Mouse (Mus musculus) right cerebral cortex, postnatal 36 days (tissue): ENCODE measurements at regions not wholly inside any gene's neighbourhood (a gene's known extent, or its start where the extent isn't known, plus 50 kb on each side); places are given as distances from the start of the nearest gene placed in this dataset.

Source experiments
- DNase-seq, 2 experiments: peaks; one replicate each; pipeline ENCODE4 v3.0.0; 2022; ENCODE audit warnings: low spot score in 2 of 2, mixed read lengths in 1 of 2

DNA sequence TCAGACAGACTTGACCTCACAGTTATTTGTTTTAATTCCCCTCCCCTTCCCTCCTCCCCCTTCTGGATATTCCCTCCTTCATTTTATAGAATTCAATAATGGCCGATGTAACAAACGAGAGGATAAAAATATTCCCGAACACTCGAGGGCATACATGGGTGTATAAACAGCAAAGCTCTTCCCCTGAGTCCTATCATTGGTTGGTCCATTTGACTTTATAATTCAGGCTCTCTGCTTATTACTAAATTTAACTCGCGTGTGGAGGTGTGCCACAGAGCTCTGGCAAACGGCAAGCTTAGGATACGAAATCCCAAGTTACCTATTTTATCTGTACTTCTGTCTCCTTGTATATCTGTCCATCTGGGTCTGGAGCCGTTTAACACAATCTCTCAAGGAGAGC, 82.1 kb upstream of the Zfp64 start:
- no peak for DNase-seq

DNA sequence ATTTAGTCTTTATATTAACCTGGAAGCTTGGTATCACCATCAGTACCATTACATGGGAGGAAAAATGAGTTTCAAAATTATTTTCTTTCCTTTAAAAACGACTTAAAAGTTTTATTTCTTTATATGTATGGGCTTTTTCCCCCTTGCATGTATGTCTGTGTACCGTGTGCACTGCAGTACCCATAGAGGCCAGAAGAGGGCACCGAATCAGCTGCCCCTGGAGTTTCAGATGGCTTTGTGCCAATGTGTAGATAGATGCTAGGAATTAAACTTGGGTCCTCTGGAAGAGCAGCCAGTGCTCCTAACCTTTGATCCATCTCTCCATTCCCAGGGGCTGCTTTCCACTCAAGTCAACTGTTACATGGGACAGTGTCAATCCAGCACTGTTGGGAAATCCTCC, 79.9 kb upstream of the Zfp64 start:
- DNase-seq = no peak

- DNase-seq = no peak
These were observed 78.6 kb upstream of the Zfp64 start for GRCm38 (mm10) chr2:169033997-169034396.

- no peak for DNase-seq
These were observed 77.8 kb upstream of the Zfp64 start for GRCm38 (mm10) chr2:169033181-169033580.

DNA sequence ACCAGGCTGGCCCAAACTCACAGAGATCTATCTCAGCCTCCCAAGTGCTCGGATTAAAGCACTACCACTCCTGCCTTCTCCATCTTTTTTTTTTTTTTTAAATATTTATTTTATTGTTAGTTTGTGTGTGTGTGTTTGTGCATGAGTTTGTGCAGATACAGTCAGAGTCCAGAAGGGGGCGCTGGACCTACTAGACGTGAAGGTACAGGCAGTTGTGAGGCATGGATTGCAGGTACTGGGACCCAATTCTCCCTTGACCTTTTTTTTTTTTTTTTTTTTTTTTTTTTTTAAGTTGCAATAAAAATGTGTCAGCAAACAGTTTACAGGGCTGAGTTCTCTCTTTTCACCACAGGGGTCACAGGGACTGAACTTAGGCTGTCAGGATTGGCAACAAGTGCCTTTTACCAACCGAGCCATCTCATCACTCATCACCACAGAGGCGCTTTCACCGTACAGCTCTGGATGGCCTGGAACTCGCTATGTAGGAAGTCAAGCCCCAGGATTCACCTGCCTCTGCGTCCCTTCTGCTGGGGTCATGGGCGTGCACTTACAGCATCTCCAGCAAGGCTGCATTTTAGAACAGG, 73.2 kb upstream of the Zfp64 start:
- no peak for DNase-seq

GRCm38 (mm10) chr2:169019037-169019436, 63.6 kb upstream of the Zfp64 start:
- no peak for DNase-seq

GRCm38 (mm10) chr2:169010271-169010670, 54.9 kb upstream of the Zfp64 start:
- DNase-seq = no peak

GRCm38 (mm10) chr2:169008756-169009155, 53.4 kb upstream of the Zfp64 start:
- DNase-seq = no peak

DNA sequence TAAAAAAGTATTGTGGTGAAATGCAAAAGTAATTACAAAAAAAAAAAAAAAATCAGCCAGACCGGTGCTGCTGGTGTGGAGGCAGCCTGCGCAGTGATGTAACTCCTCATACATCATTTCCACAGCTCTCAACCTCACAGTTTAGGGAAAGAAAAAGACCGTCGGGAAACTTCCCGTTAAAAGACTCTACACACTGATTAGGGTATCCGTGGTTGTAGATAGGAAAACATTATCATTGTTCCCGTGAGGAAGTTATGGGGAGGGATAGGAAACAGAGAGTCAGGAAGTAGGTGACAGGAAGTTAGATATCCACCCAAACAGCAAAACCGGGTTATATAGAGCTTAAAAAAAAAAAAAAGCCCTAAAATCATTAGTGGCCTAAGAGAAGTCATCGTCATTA, 52.9 kb upstream of the Zfp64 start:
- no peak for DNase-seq

GRCm38 (mm10) chr2:169006549-169006948, 51.2 kb upstream of the Zfp64 start:
- no peak for DNase-seq

- DNase-seq = no peak
These were observed 50.4 kb upstream of the Zfp64 start for GRCm38 (mm10) chr2:169005810-169006209.
